Mouse (Mus musculus) inflammation-experienced regulatory T-cells, adult 16 weeks (primary cell): ENCODE results near the gene Gm11361. TPM values are rescaled to one million over a fixed set of nuclear protein-coding genes. Genes with fewer than 3 reads are reported as not detected.

Experiments used
- polyA plus RNA-seq: library from polyadenylated mRNA; unstranded; fragments of 100-300 nt; shearing (Covaris generic); gene quantifications from one replicate; pipeline ENCODE4 v1.2.1, GENCODE M21; 2017

Gene Gm11361
- polyA plus RNA-seq, result 1.1 TPM

DNA sequence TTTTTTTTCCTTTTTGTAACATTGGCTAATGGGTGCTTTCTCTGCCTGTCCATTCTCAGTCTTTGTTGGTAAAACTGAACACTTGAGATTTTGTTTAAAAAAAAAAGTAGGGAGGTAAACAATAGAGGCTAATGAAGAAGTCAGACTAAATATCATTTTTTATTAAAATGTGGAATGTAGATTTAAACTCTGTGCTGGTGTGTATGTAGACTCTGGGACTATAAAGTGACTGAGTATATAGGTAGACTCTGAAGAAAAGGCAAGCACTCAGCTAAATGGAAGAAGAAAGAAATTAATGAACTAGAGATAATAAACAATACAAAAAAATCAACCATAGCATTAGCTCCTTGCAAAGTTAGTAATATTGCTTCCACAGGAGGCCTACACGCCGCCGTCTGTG, at the start of gene Gm11361:
Gene Gm11361, plus strand, starts transcription at position 301 of the 400 bp plus-strand sequence.

Other genes starting within 250 kb of the Gm11361 start
- gene Prl4a1, start 241.3 kb upstream of the Gm11361 start, polyA plus RNA-seq, result not detected
- gene Prl5a1, start 115.0 kb upstream of the Gm11361 start, polyA plus RNA-seq, result not detected